Mouse (Mus musculus) hindbrain, postnatal 0 days (tissue): ENCODE measurements around the gene Pgm2. TPM values are rescaled to one million over a fixed set of nuclear protein-coding genes. Genes with fewer than 3 reads are reported as not detected.

Experiments used
- ATAC-seq: fragments of 200-750 bp; cut with Nextera tagmentation; 2 replicates; pipeline ENCODE4 v1.8.0; 2017; ENCODE audit warnings: mild to moderate bottlenecking, moderate TSS enrichment, moderate library complexity
- DNase-seq: peaks from one replicate; pipeline ENCODE4 v3.0.0-alpha.2; 2015; ENCODE audit warnings: low spot score
- H3K27ac ChIP-seq: fragments of 300-500 bp; sonication (generic); 2 replicates; pipeline ENCODE4 v1.5.1; 2014; ENCODE audit warnings: mild to moderate bottlenecking
- H3K27me3 ChIP-seq: fragments of 300-500 bp; sonication (generic); 2 replicates; pipeline ENCODE4 v1.6.1; 2014; ENCODE audit warnings: low read length, mixed read lengths; ENCODE audit not compliant: insufficient read depth
- H3K36me3 ChIP-seq: fragments of 300-500 bp; sonication (generic); 2 replicates; pipeline ENCODE4 v1.6.1; 2014; ENCODE audit warnings: low read length, mixed read lengths; ENCODE audit not compliant: insufficient read depth
- H3K4me1 ChIP-seq: fragments of 300-500 bp; sonication (generic); 2 replicates; pipeline ENCODE4 v1.6.1; 2014; ENCODE audit warnings: antibody characterized with exemption, low read length, mixed read lengths; ENCODE audit not compliant: insufficient read depth
- H3K4me2 ChIP-seq: fragments of 300-500 bp; sonication (generic); 2 replicates; pipeline ENCODE4 v1.6.1; 2014; ENCODE audit warnings: low read depth, mild to moderate bottlenecking, low read length, moderate library complexity, mixed read lengths
- H3K4me3 ChIP-seq: fragments of 300-500 bp; sonication (generic); 2 replicates; pipeline ENCODE4 v1.5.1; 2014; ENCODE audit warnings: low read length
- H3K9ac ChIP-seq: fragments of 300-500 bp; sonication (generic); replicated peaks from 2 replicates; pipeline ENCODE4 v1.6.1; 2014; ENCODE audit warnings: mild to moderate bottlenecking, low read length, moderate library complexity, mixed read lengths
- H3K9me3 ChIP-seq: fragments of 300-500 bp; sonication (generic); 2 replicates; pipeline ENCODE4 v1.6.1; 2016; ENCODE audit warnings: low read length, mixed read lengths
- CTCF ChIP-seq: IDR thresholded peaks from 2 replicates; pipeline ENCODE4 v1.5.1; 2016; ENCODE audit warnings: antibody characterized with exemption, control low read depth, low read depth
- WGBS: fragments of 180-500 bp; shearing (Covaris S2); extraction: QIAGEN DNeasy Blood & Tissue Kit; methylation state at CpG from one replicate; pipeline ENCODE4 v1.1.7; 2014; 5-methylcytosine and 5-hydroxymethylcytosine counted together
- polyA plus RNA-seq: library from polyadenylated mRNA; unstranded; fragments of >200 nt; fragmentation: Nextera tagmentation; extraction: Ambion mirVana; gene quantifications from 2 replicates; pipeline ENCODE4 v1.2.1, GENCODE M21; 2015
- total RNA-seq: library from RNA; depleted of rRNA; stranded (reverse); fragments of >200 nt; gene quantifications from 2 replicates; pipeline ENCODE4 v1.2.3, GENCODE M21; 2014; rRNA removed

The Pgm2 gene
- total RNA-seq: 8.6 and 11.4 TPM in 2 replicates
- polyA plus RNA-seq: 14.8 and 17.5 TPM in 2 replicates

GRCm38 (mm10) chr5:64092748-64093292 lies at the start of gene Pgm2:
Gene Pgm2, plus strand, starts transcription at chr5:64092950.
- H3K4me3 ChIP-seq: peak within 1 kb of the TSS; percentile 75
- TF ChIP-seq CTCF: peak; percentile 29
- H3K27ac ChIP-seq: peak within 1 kb of the TSS; percentile 76
- peak within 1 kb of the TSS; percentile 66 for H3K4me2 ChIP-seq
- DNase-seq (peak; percentile 88), ATAC-seq (peak; percentile 97)
- H3K36me3 ChIP-seq: no peaks in the 10 kb centered on the region
- H3K4me1 ChIP-seq: peaks cover 8% of the 10 kb centered on the region; the same call in 1 of the 2 replicates
- H3K27me3 ChIP-seq: no peaks in the 10 kb centered on the region
- H3K9ac ChIP-seq: peak within 1 kb of the TSS; percentile 73
- no peaks in the 10 kb centered on the region for H3K9me3 ChIP-seq
- under 1% methylated on average over 40 of the region's 43 CpGs for WGBS

DNA sequence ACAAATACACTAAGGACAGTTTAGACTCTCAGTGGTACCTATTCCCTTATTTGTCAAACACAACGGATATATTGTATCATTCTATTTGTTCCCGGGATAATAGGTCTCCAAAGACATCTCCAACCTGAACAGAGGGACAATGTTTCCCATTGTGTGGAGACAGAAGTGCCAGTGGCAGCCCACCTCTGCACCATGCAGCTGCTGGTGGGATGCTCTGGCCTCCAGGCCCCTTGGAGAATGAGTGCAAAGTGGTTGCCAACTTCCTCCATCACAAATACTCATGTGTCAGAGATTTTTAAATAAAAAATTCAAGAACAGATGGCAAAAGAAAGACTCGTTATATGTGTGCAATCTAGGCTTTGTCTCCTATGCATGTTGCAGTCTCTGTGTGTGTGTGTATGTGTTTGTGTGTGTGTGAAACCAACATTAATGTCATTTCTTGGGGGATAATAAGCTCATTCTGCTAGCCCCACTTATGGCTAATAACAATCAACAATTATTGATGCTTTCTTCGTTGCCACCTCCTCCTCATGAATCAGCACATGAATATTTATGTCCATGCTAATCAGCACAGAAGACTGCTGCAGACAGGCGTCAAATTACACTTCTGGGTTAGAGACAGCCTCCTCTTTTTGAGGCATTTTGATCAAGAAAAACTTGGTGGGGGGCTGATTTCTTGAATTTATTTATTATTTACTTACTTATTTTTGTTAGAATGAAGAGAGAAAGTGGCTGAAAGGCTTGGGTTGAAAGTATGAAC lies 48.9 kb upstream of the Pgm2 start:
- H3K27ac ChIP-seq: no peak overlapping the region
- no peak overlapping the region for H3K4me3 ChIP-seq
- WGBS: 27% methylated on average over 5 of the region's 5 CpGs
- no peaks in the 10 kb centered on the region for H3K36me3 ChIP-seq
- H3K9ac ChIP-seq: no peak overlapping the region
- H3K27me3 ChIP-seq: no peaks in the 10 kb centered on the region
- H3K9me3 ChIP-seq: no peaks in the 10 kb centered on the region
- ATAC-seq (no peak; the same call in 1 of the 2 replicates), DNase-seq (peak; percentile 10)
- no peak for TF ChIP-seq CTCF
- H3K4me2 ChIP-seq: no peak overlapping the region
- H3K4me1 ChIP-seq: no peaks in the 10 kb centered on the region

GRCm38 (mm10) chr5:64044790-64045189 lies 48.0 kb upstream of the Pgm2 start:
- 80% methylated on average over 18 of the region's 18 CpGs for WGBS
- TF ChIP-seq CTCF: no peak
- ATAC-seq: no peak

DNA sequence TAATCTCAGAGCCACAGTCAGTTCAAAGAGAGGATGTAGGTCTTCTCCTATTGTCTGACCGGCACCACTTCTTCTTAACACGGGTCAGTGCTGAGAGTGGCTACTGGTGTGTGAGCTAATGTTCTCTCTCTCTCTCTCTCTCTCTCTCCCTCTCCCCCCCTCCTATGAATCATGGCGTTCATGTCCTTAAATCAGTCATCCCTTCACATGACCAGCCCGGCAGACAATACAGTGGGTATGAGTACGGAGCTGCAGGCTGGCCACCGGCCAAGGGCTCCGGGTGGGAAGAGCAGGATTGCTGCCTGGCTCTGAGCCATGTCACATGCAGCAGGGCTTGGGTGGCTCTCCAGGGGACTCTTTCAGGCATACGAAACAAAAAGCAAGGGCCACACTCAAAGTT lies 47.2 kb upstream of the Pgm2 start:
- 12% methylated on average over 8 of the region's 8 CpGs for WGBS
- no peak for TF ChIP-seq CTCF
- H3K9me3 ChIP-seq: no peaks in the 10 kb centered on the region
- no peak overlapping the region for H3K27ac ChIP-seq
- H3K27me3 ChIP-seq: no peaks in the 10 kb centered on the region
- DNase-seq (peak; percentile 58), ATAC-seq (peak; percentile 74)
- no peaks in the 10 kb centered on the region for H3K36me3 ChIP-seq
- H3K4me3 ChIP-seq: no peak overlapping the region
- H3K4me2 ChIP-seq: peak overlapping the region; percentile 22
- no peak overlapping the region for H3K9ac ChIP-seq
- no peaks in the 10 kb centered on the region for H3K4me1 ChIP-seq

More at GRCm38 (mm10) chr5:64044790-64045189, 48.0 kb upstream of the Pgm2 start:
- no peak overlapping the region for H3K9ac ChIP-seq
- no peaks in the 10 kb centered on the region for H3K27me3 ChIP-seq
- no peaks in the 10 kb centered on the region for H3K4me1 ChIP-seq
- H3K36me3 ChIP-seq: no peaks in the 10 kb centered on the region
- H3K4me3 ChIP-seq: no peak overlapping the region
- H3K9me3 ChIP-seq: no peaks in the 10 kb centered on the region
- DNase-seq: no peak
- H3K4me2 ChIP-seq: no peak overlapping the region
- H3K27ac ChIP-seq: no peak overlapping the region

GRCm38 (mm10) chr5:64046995-64047394 lies 45.8 kb upstream of the Pgm2 start:
- Histone ChIP-seq H3K4me1 (no peaks in the 10 kb centered on the region), H3K4me2 (no peak overlapping the region), H3K27me3 (no peaks in the 10 kb centered on the region), H3K36me3 (no peaks in the 10 kb centered on the region), H3K9me3 (no peaks in the 10 kb centered on the region), H3K27ac (no peak overlapping the region), H3K9ac (no peak overlapping the region), H3K4me3 (no peak overlapping the region)
- TF ChIP-seq CTCF: no peak
- ATAC-seq (no peak), DNase-seq (no peak)
- WGBS: 65% methylated on average over 11 of the region's 11 CpGs

GRCm38 (mm10) chr5:64047921-64048320 lies 44.8 kb upstream of the Pgm2 start:
- no peak for ATAC-seq
- WGBS: 67% methylated on average over 6 of the region's 6 CpGs
- Histone ChIP-seq H3K27ac (no peak overlapping the region), H3K4me1 (no peaks in the 10 kb centered on the region), H3K9me3 (no peaks in the 10 kb centered on the region), H3K36me3 (no peaks in the 10 kb centered on the region), H3K9ac (no peak overlapping the region), H3K27me3 (no peaks in the 10 kb centered on the region), H3K4me3 (no peak overlapping the region), H3K4me2 (no peak overlapping the region)
- TF ChIP-seq CTCF: no peak
- no peak for DNase-seq

GRCm38 (mm10) chr5:64048605-64049004 lies 44.1 kb upstream of the Pgm2 start:
- H3K4me2 ChIP-seq: no peak overlapping the region
- WGBS: 62% methylated on average over 3 of the region's 3 CpGs

More at GRCm38 (mm10) chr5:64048605-64049004, 44.1 kb upstream of the Pgm2 start:
- H3K36me3 ChIP-seq: no peaks in the 10 kb centered on the region
- H3K4me3 ChIP-seq: no peak overlapping the region
- no peak overlapping the region for H3K9ac ChIP-seq
- H3K9me3 ChIP-seq: no peaks in the 10 kb centered on the region
- no peaks in the 10 kb centered on the region for H3K27me3 ChIP-seq
- DNase-seq (no peak), ATAC-seq (no peak)
- H3K27ac ChIP-seq: no peak overlapping the region
- TF ChIP-seq CTCF: no peak
- no peaks in the 10 kb centered on the region for H3K4me1 ChIP-seq
